Mouse (Mus musculus): ENCODE data around the gene Specc1l.

DNA sequence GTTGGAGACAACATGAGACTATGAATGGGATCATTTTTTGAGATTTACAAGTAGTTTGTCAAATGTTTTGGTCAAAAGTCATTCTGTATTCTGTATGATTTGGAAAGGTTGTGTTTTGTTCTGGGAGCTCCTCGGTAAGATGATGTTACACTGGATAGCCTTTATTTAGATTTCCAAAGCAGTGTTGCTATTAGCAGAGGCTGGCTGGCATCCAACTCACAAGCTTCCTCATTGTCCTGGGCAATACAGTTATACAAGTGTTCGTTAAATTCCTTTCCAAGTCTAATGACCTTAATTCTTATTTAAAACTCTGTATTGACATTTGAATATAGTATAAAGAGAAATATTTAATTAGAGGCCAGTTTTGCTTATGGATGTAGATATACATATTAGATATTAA is 133.4 kb downstream of the Specc1l start:
- no peak for TF ChIP-seq POLR2A (IDR thresholded peaks at IDR 0.05; ENCODE audit: extremely low read depth, insufficient read depth, low read length)
- TF ChIP-seq CTCF (IDR thresholded peaks at IDR 0.05; ENCODE audit: low read depth, low read length) = no peak

All from liver, adult 2 months (tissue).